In genomic region chr6:56844365-56844764, GRCm38 (mm10) we compare ENCODE assay signal across 23 mouse cellular contexts. TPM values are rescaled to one million over a fixed set of nuclear protein-coding genes. Genes with fewer than 3 reads are reported as not detected.
DNase-seq lines count a peak whose midpoint lies in the region; ATAC-seq and TF ChIP-seq lines count a peak whose summit lies in the region.
"Had no signal": no experiment of that assay in that cellular context is flagged by ENCODE, and none has a peak within 500 bp of the region (broad histone marks: within the 10 kb centered on the region; RNA-seq: fewer than 3 reads in every experiment).

No protein-coding gene starts in this region.

- no peaks in the 10 kb centered on the region for H3K9me3 ChIP-seq in intestine, embryonic 16.5 days (ENCODE audit: control insufficient read depth, low read length)
- H3K9me3 ChIP-seq in intestine, embryonic 15.5 days = no peaks in the 10 kb centered on the region
- no peaks in the 10 kb centered on the region for H3K9me3 ChIP-seq in liver, embryonic 13.5 days (replicated peaks)
- no peaks in the 10 kb centered on the region for H3K9me3 ChIP-seq in liver, postnatal 0 days (ENCODE audit: low read length)
- no peaks in the 10 kb centered on the region for H3K9me3 ChIP-seq in forebrain, embryonic 10.5 days
- H3K9me3 ChIP-seq: embryonic facial prominence, embryonic 12.5 days; G1E; heart, embryonic 13.5 days; hindbrain, embryonic 15.5 days had no signal

- no peak overlapping the region for H3K9ac ChIP-seq in intestine, embryonic 16.5 days (ENCODE audit: low read depth, low read length)
- no peak overlapping the region for H3K9ac ChIP-seq in intestine, embryonic 15.5 days
- H3K9ac ChIP-seq in liver, embryonic 13.5 days = no peak overlapping the region
- H3K9ac ChIP-seq in liver, postnatal 0 days (replicated peaks) = no peak overlapping the region
- H3K9ac ChIP-seq: embryonic facial prominence, embryonic 12.5 days; heart, embryonic 13.5 days; hindbrain, embryonic 15.5 days had no signal

- intact Hi-C loops in left cerebral cortex, adult 2 months (cut with DNase I) = no loop called here

- H3K4me2 ChIP-seq in intestine, embryonic 16.5 days (ENCODE audit: low read depth, low read length) = no peak overlapping the region
- no peak overlapping the region for H3K4me2 ChIP-seq in intestine, embryonic 15.5 days (replicated peaks)
- peak overlapping the region; percentile 15 for H3K4me2 ChIP-seq in liver, embryonic 13.5 days
- no peak overlapping the region for H3K4me2 ChIP-seq in liver, postnatal 0 days (ENCODE audit: low read depth, low read length)
- H3K4me2 ChIP-seq: embryonic facial prominence, embryonic 12.5 days; heart, embryonic 13.5 days; hindbrain, embryonic 15.5 days had no signal

- no peak overlapping the region for H3K4me3 ChIP-seq in intestine, embryonic 16.5 days (ENCODE audit: low read length)
- no peak overlapping the region for H3K4me3 ChIP-seq in intestine, embryonic 15.5 days (replicated peaks)
- H3K4me3 ChIP-seq in liver, embryonic 13.5 days (replicated peaks) = no peak overlapping the region
- no peak overlapping the region for H3K4me3 ChIP-seq in liver, postnatal 0 days (ENCODE audit: low read depth, low read length)
- H3K4me3 ChIP-seq in forebrain, embryonic 10.5 days = no peak overlapping the region
- H3K4me3 ChIP-seq in left cerebral cortex, adult 2 months = no peak overlapping the region
- H3K4me3 ChIP-seq: embryonic facial prominence, embryonic 12.5 days; gastrocnemius, adult 2 months; heart, embryonic 13.5 days; hindbrain, embryonic 15.5 days had no signal

- no peak for TF ChIP-seq CTCF in liver, postnatal 0 days (IDR thresholded peaks at IDR 0.05; ENCODE audit: low read depth)
- TF ChIP-seq CTCF in left cerebral cortex, adult 2 months (IDR thresholded peaks at IDR 0.05) = no peak

- H3K27ac ChIP-seq in intestine, embryonic 16.5 days (ENCODE audit: low read length) = no peak overlapping the region
- no peak overlapping the region for H3K27ac ChIP-seq in intestine, embryonic 15.5 days
- H3K27ac ChIP-seq in liver, embryonic 13.5 days = peak overlapping the region; percentile 73
- no peak overlapping the region for H3K27ac ChIP-seq in liver, postnatal 0 days (ENCODE audit: low read depth)
- no peak overlapping the region for H3K27ac ChIP-seq in forebrain, embryonic 10.5 days
- no peak overlapping the region for H3K27ac ChIP-seq in left cerebral cortex, adult 2 months
- H3K27ac ChIP-seq: embryonic facial prominence, embryonic 12.5 days; gastrocnemius, adult 2 months; heart, embryonic 13.5 days; hindbrain, embryonic 15.5 days had no signal

- H3K4me1 ChIP-seq in intestine, embryonic 16.5 days (ENCODE audit: control insufficient read depth, insufficient read depth, low read length) = no peaks in the 10 kb centered on the region
- H3K4me1 ChIP-seq in intestine, embryonic 15.5 days (replicated peaks) = no peaks in the 10 kb centered on the region
- H3K4me1 ChIP-seq in liver, embryonic 13.5 days (replicated peaks) = peaks cover 37% of the 10 kb centered on the region
- 0 out of 2 replicates have a peak, but pooled peaks cover 10% of the 10 kb centered on the region for H3K4me1 ChIP-seq in liver, postnatal 0 days (ENCODE audit: insufficient read depth)
- H3K4me1 ChIP-seq in forebrain, embryonic 10.5 days = 0 out of 2 replicates have a peak, but pooled peaks cover 3% of the 10 kb centered on the region
- H3K4me1 ChIP-seq: embryonic facial prominence, embryonic 12.5 days; hindbrain, embryonic 15.5 days had no signal

- 89% methylated on average over 2 of the region's 2 CpGs for WGBS in intestine, embryonic 16.5 days
- WGBS in intestine, embryonic 15.5 days = 90% methylated on average over 2 of the region's 2 CpGs
- WGBS in liver, embryonic 13.5 days (ENCODE audit: insufficient replicate concordance) = 45% methylated on average over 2 of the region's 2 CpGs
- 59% methylated on average over 2 of the region's 2 CpGs for WGBS in liver, postnatal 0 days (ENCODE audit: insufficient replicate concordance)
- 92% methylated on average over 2 of the region's 2 CpGs for WGBS in forebrain, embryonic 10.5 days

- peak; percentile 57; the same call in 1 of the 2 replicates for TF ChIP-seq EP300 in liver, postnatal 0 days (IDR thresholded peaks at IDR 0.05; ENCODE audit: low read depth)

- peak; percentile 27 for DNase-seq in liver, embryonic 13.5 days
- no peak for DNase-seq in liver, postnatal 0 days
- no peak for DNase-seq in forebrain, embryonic 10.5 days (ENCODE audit: extremely low spot score, low spot score)
- no peak for DNase-seq in left cerebral cortex, adult 2 months (ENCODE audit: extremely low spot score in 1 of 2, low spot score in 2 of 2)
- DNase-seq in embryo, embryonic 10.5 days (ENCODE audit: low spot score) = no peak
- DNase-seq: adrenal gland, postnatal 10 days; B cell, adult 2 months; cerebellum, adult 11-12 months; cerebellum, adult 9-10 months; cerebellum, postnatal 36 days; gastrocnemius, adult 2 months; gastrocnemius, postnatal 36 days; heart, adult 11 months; heart, postnatal 36 days had no signal

- 0 out of 2 replicates have a peak, but pooled peaks have one; percentile 38 for ATAC-seq in intestine, embryonic 16.5 days
- ATAC-seq in intestine, embryonic 15.5 days = no peak
- peak; percentile 77 for ATAC-seq in erythroid progenitor cell, adult 5-6 weeks (replicated peaks; ENCODE audit: low FRiP score, poor library complexity, severe bottlenecking)
- peak; percentile 96 for ATAC-seq in liver, embryonic 13.5 days (ENCODE audit: low read depth)
- no peak for ATAC-seq in liver, postnatal 0 days
- ATAC-seq: CD4-positive, CD25-positive, alpha-beta regulatory T cell, adult 4 months; forebrain, embryonic 14.5 days had no signal

- no peaks in the 10 kb centered on the region for H3K36me3 ChIP-seq in intestine, embryonic 16.5 days (ENCODE audit: control insufficient read depth, insufficient read depth, low read length)
- H3K36me3 ChIP-seq in intestine, embryonic 15.5 days = no peaks in the 10 kb centered on the region
- H3K36me3 ChIP-seq in liver, embryonic 13.5 days = no peaks in the 10 kb centered on the region
- no peaks in the 10 kb centered on the region for H3K36me3 ChIP-seq in liver, postnatal 0 days (replicated peaks; ENCODE audit: insufficient read depth, low read length)
- H3K36me3 ChIP-seq in forebrain, embryonic 10.5 days (replicated peaks) = peaks cover 14% of the 10 kb centered on the region
- H3K36me3 ChIP-seq: G1E; hindbrain, embryonic 15.5 days had no signal

- H3K27me3 ChIP-seq in intestine, embryonic 16.5 days (replicated peaks; ENCODE audit: control insufficient read depth, insufficient read depth, low read length) = no peaks in the 10 kb centered on the region
- no peaks in the 10 kb centered on the region for H3K27me3 ChIP-seq in intestine, embryonic 15.5 days (replicated peaks)
- no peaks in the 10 kb centered on the region for H3K27me3 ChIP-seq in liver, embryonic 13.5 days
- no peaks in the 10 kb centered on the region for H3K27me3 ChIP-seq in liver, postnatal 0 days (ENCODE audit: insufficient read depth, low read length)
- no peaks in the 10 kb centered on the region for H3K27me3 ChIP-seq in forebrain, embryonic 10.5 days (ENCODE audit: poor library complexity, severe bottlenecking)
- H3K27me3 ChIP-seq: embryonic facial prominence, embryonic 12.5 days; heart, embryonic 13.5 days; hindbrain, embryonic 15.5 days had no signal

RNA-seq across cellular contexts. Expression of gene Fkbp9, which starts 12.5 kb away (rescaled TPM):
- polyA plus RNA-seq in intestine, embryonic 16.5 days (2015; fragmentation: Nextera tagmentation; extraction: Ambion mirVana) = 88.1 and 89.0 TPM in 2 replicates
- 106 and 109 TPM in 2 replicates for polyA plus RNA-seq in intestine, embryonic 15.5 days (2015; fragmentation: Nextera tagmentation; extraction: Ambion mirVana)
- 2.9 TPM in 1 of 2 replicates, not detected in the other for total RNA-seq in erythroid progenitor cell, adult 5-6 weeks (2015; ENCODE audit: low replicate concordance)
- 0.68 and 1.9 TPM in 2 replicates for total RNA-seq in erythroid progenitor cell, adult 5-6 weeks (2017; ENCODE audit: low replicate concordance)
- polyA plus RNA-seq in liver, embryonic 13.5 days (2015; fragmentation: Nextera tagmentation; extraction: Ambion mirVana) = 26.2 and 28.5 TPM in 2 replicates
- polyA plus RNA-seq in liver, postnatal 0 days (2015; fragmentation: Nextera tagmentation; extraction: Ambion mirVana) = 16.3 and 17.9 TPM in 2 replicates
- polyA plus RNA-seq in forebrain, embryonic 10.5 days (2016; fragmentation: Nextera tagmentation; extraction: Ambion mirVana) = 58.4 and 63.8 TPM in 2 replicates
- 10 to 100 TPM; 25.9 to 26.6 TPM for total RNA-seq in left cerebral cortex, adult 2 months (2021)
- polyA plus RNA-seq: CD4-positive, CD25-positive, alpha-beta regulatory T cell, adult 4 months; G1E had no signal

RNA-seq across cellular contexts. Expression of gene Kbtbd2, which starts 46.8 kb away (rescaled TPM):
- 17.1 and 19.3 TPM in 2 replicates for polyA plus RNA-seq in intestine, embryonic 16.5 days (2015; fragmentation: Nextera tagmentation; extraction: Ambion mirVana)
- 20.9 and 23.5 TPM in 2 replicates for polyA plus RNA-seq in intestine, embryonic 15.5 days (2015; fragmentation: Nextera tagmentation; extraction: Ambion mirVana)
- total RNA-seq in erythroid progenitor cell, adult 5-6 weeks (2015; ENCODE audit: low replicate concordance) = 42.5 and 44.9 TPM in 2 replicates
- total RNA-seq in erythroid progenitor cell, adult 5-6 weeks (2017; ENCODE audit: low replicate concordance) = 45.8 and 67.0 TPM in 2 replicates
- 13.6 TPM in 2 replicates for polyA plus RNA-seq in liver, embryonic 13.5 days (2015; fragmentation: Nextera tagmentation; extraction: Ambion mirVana)
- polyA plus RNA-seq in liver, postnatal 0 days (2015; fragmentation: Nextera tagmentation; extraction: Ambion mirVana) = 8.3 and 9.8 TPM in 2 replicates
- 34.6 and 37.3 TPM in 2 replicates for polyA plus RNA-seq in forebrain, embryonic 10.5 days (2016; fragmentation: Nextera tagmentation; extraction: Ambion mirVana)
- 10 to 100 TPM; 58.1 to 66.1 TPM for total RNA-seq in left cerebral cortex, adult 2 months (2021)

Comparison
In these comparisons a context has a peak if more than half of its experiments do, and no peak if none do; other contexts are left out.
1. ATAC-seq: peak in intestine, embryonic 16.5 days (single experiment), erythroid progenitor cell, adult 5-6 weeks (single experiment) and liver, embryonic 13.5 days (single experiment); none in intestine, embryonic 15.5 days (single experiment) and liver, postnatal 0 days (single experiment).